Comparison of ENCODE assay signal across 12 mouse cellular contexts in genomic region chr11:108880546-108880945, GRCm38 (mm10).
"Had no signal": no experiment of that assay in that cellular context is flagged by ENCODE, and none has a peak within 500 bp of the region (broad histone marks: within the 10 kb centered on the region; RNA-seq: fewer than 3 reads in every experiment).

No protein-coding gene starts in this region.

- H3K9ac ChIP-seq: limb, embryonic 15.5 days; liver, embryonic 12.5 days; lung, embryonic 15.5 days; midbrain, embryonic 15.5 days; neural tube, embryonic 12.5 days had no signal

- H3K27ac ChIP-seq: layer of hippocampus, adult 2 months; limb, embryonic 15.5 days; liver, embryonic 12.5 days; lung, embryonic 15.5 days; midbrain, embryonic 10.5 days; midbrain, embryonic 15.5 days; neural tube, embryonic 12.5 days had no signal

- DNase-seq: kidney, postnatal 10 days; kidney, postnatal 4 days; left cerebral cortex, postnatal 4 days; right cerebral cortex, postnatal 25 days; thymus, postnatal 4 days had no signal

- H3K4me3 ChIP-seq: layer of hippocampus, adult 2 months; limb, embryonic 15.5 days; liver, embryonic 12.5 days; lung, embryonic 15.5 days; midbrain, embryonic 10.5 days; midbrain, embryonic 15.5 days; neural tube, embryonic 12.5 days had no signal

- ATAC-seq: liver, embryonic 12.5 days; midbrain, embryonic 15.5 days had no signal

- H3K4me2 ChIP-seq: limb, embryonic 15.5 days; liver, embryonic 12.5 days; lung, embryonic 15.5 days; midbrain, embryonic 15.5 days; neural tube, embryonic 12.5 days had no signal

- H3K9me3 ChIP-seq: limb, embryonic 15.5 days; liver, embryonic 12.5 days; lung, embryonic 15.5 days; midbrain, embryonic 10.5 days; midbrain, embryonic 15.5 days; neural tube, embryonic 12.5 days had no signal

- H3K4me1 ChIP-seq: liver, embryonic 12.5 days had no signal

- H3K36me3 ChIP-seq: limb, embryonic 15.5 days; liver, embryonic 12.5 days; lung, embryonic 15.5 days; midbrain, embryonic 10.5 days; midbrain, embryonic 15.5 days; neural tube, embryonic 12.5 days had no signal

- H3K27me3 ChIP-seq: limb, embryonic 15.5 days; liver, embryonic 12.5 days; lung, embryonic 15.5 days; midbrain, embryonic 15.5 days; neural tube, embryonic 12.5 days had no signal
